Mouse (Mus musculus): Measurements from ENCODE around the gene Cpxm1.

DNA sequence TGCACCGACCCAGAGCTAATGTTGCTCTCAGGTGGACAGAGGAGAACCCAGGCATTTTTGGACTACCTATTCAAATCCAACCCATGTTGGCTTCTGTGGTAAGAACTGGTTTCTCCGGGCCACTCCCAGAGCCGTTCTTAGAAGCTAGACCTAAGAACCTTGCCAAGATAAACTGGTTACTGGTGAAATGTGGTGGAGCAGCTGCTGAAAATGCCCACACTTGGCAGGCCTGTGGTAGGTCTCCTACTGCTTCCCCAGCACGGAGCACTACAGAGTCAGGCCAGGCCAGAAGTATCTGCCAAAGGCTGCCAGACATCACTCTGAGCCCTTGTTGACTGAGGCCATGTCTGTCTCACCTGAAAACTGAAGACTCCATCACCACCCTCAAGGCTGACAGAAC is 22.4 kb downstream of the Cpxm1 start:
- TF ChIP-seq CTCF (IDR thresholded peaks at IDR 0.05; ENCODE audit: low read depth): 0 out of 2 replicates have a peak, but pooled peaks have one; percentile 7
- TF ChIP-seq EP300 (IDR thresholded peaks at IDR 0.05; ENCODE audit: low read depth): no peak
